Mouse (Mus musculus) bone marrow macrophage, adult 2 months (primary cell): Measurements from ENCODE around the gene Tnfrsf8.

ENCODE experiments used
- CTCF ChIP-seq: IDR thresholded peaks from 2 replicates; pipeline ENCODE4 v1.5.1; 2012; ENCODE audit warnings: low read depth, mild to moderate bottlenecking, low read length, moderate library complexity
- POLR2A ChIP-seq: IDR thresholded peaks from 2 replicates; pipeline ENCODE4 v1.6.1; 2012; ENCODE audit warnings: mild to moderate bottlenecking, low read depth, low read length, borderline replicate concordance

DNA sequence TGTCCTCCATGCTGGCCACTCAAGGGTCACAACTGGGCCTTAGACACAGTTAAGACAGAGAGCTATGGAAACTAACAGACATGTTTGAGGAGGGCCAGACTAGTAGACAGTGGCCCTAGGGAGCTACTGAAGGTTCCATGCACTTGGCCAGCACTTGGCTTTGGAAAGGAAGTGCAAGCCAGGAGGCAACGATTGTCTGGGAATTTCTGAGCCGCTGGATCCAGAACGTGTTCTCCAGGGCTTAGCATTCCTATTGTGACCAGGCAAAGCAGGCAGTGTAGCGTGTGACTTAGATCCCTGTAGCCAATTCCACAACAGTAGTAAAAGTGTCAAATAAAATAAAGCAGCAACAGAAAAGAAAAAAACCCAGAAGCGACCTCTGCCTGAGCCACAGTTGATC, 54.2 kb downstream of the Tnfrsf8 start:
- TF ChIP-seq POLR2A = no peak
- no peak for TF ChIP-seq CTCF
